Mouse (Mus musculus) lung, postnatal 10 days (tissue): ENCODE data around the gene Haus4.

ENCODE experiments used
- DNase-seq: peaks from one replicate; pipeline ENCODE4 v3.0.0; 2021

The Haus4 gene

DNA sequence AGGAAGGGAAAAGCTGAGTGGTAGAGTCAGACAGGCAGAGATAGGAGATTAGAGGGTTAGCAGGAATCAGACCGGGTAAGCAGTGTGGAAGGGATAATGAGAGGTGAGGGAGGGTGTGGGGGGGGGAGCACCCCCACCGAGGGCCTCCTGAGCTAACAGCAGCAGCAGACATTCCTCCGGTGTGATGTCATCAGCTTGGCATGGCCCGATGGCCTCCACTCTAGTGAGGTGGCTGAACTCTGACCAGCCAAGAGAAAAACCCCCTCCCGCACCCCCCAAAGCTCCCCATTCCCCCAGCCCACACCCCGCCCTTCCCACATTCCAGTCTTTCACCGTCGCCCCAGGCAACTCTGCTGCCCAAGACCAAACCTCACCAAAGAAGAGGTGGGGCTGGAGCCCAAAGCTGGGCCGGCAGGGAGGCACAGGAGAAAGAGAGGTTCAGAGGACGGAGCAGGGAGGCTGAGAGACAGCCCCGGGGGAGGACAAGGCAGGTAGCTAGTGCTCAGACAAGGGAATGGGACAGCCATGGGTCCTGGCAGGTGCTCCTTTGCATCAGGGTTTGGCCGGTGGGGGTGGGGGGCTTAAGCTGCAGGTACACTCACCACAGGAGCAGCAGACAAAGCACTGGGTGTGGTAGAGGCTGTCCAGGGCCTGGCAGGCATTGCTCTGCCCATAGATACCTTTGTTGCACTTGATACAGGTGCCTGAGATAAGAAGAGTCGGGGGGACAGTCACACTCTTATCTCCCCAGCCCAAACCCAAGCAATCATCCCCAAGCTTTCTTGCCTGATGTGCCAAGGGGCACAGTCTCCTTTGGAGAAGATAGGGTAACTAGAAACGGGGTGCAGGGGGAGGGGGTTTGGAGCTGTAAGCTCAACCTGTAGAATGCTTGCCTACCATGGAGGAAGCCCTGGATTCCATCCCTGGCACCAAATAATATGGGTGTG is 18.6 kb upstream of the Haus4 start:
- DNase-seq = peak; percentile 82

DNA sequence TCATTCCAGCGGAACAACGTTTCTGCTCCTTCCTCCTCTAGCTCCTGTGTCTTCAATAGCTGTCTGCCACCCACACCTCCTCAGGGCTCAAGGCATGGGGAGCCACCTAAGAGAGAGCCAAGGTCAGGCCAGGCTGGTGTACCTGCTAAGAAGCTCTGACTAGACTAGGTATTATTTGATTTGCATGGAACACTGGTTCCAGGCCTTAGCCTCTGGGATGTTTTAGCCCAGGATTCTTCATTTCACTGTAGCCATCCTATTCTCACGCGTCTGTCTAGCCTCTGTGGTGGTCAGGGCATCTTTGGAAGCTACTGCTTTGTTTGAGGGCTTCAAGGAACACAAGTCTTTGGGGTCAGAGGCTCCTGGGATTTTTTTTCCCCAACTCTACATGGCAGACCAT is 17.7 kb upstream of the Haus4 start:
- DNase-seq = no peak

DNA sequence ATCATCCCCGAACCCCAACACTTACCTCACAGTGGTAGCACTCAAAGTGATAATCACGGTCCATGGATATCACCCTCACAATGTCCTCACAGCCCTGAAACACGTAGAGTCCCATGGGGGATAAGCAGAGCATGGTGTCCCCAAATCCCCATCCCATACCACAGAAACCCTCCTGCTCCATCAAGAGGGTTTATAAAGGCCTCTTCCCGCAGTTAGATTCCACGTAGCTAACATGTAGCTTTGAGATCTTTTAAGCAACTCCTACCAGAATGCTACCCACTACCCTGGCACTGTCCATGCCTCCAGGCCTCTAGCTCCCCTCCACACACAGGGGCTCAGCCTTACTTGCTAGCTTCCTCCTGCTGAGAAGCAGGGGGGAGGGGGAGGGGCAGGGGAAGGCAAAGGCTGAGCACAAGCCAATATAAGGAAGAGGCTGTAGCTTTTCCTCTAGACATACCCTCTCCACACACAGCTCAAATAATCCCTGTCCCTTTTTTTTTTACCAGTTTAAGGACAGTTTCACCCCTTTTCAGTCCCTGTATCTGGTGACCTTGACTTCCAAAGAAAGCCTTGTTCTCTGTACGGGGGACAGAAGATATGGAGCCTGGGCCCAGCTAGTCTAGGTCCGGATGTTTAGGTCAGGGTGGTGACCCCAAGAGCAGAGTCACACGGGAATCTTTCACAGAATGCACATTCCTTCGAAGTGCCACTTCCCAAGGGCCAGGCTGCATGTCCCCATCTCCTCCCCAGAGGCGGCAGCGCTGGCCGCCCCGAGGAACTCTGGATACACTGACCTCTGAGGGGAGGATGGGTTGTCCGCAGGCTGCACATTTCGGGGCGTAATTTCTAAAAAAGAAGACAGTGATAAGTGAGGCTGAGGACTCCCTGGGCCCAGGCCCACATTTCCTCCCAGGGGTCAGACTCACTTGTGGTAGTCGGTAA is 15.3 kb upstream of the Haus4 start:
- DNase-seq = peak; percentile 48

DNA sequence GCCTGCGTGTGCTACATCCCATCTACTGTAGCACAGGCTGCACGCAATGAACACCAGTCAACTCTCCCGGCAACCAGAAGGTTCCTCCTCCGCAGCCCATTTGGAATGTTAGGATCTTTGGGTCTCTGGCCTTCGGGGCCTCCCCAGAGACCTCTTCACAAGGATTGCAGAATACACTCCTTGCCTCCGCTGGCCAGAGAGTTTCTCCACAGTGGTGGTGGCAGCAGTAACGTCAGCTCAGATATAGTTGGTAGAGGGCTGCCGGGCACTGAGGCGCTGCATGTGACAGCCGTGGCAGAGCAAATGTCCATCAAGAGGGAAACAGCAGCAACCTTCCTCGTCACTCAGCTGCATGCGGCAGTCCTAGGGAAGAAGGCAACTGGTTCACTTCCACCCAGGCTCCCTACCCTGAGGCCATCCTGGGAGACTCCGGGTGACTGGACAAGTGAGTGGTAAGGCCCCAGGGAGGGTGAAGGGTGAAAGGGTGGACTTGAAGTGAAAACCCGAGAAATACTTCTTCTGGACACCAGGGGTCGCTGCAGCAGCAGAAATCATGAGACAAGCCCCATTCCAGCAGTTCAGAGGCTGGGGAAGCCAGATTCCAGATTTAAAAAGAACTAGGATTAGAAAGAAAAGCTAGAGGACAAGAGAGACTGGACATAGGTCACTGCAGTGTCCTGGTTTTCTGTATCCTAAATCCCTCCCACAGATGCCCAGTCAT is 14.4 kb upstream of the Haus4 start:
- peak; percentile 87 for DNase-seq

DNA sequence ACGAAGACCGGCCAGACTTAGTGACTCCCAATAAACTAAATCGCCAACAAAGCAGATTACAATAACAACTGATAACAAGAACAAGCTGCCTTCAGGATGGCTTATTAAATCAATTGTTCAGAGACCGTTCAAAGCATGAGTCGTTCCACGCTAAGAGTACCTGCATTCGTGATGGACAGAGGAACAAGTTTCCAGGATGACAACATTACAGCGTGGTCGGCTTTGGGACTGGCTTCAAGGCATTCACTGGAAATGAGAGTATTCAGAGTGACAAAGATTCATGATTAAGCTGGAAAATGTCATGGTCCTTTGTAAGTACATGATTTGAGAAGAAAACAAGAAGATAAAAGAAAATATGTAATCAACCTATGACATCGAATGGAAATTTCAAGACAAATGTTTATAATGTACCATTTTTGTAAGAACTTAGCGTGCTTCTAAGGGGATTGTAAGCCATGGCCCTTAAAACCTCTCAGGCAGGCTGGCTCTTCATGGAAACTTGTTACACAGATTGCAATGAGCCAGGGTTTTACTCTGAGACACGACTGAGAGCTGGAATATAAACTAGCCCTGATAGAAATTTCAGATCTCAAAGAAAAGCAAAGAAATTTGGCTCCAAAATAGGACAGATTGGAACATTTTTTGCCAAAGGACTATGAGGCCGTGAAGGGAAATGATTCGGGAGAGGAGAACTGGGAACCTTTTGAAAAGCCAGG is 6.3 kb upstream of the Haus4 start:
- no peak for DNase-seq

DNA sequence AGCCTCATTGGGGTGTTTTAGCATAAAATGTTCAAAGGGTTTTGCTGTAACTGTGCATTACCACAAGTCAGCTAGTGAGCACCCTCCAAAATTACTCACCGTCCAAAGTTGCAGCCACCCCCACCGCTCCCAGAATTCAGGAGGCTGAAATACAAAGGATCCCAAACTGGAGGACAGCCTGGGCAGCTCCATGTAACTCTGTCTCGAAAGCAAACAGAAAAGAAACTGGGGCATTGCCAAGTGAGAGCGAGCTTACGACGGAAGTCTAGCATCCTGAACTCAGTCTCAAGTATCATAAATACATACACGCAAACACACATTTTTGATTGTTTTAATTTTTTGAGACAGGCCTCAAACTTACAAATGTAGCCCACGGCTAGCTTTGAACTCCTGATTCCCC is 2.9 kb upstream of the Haus4 start:
- no peak for DNase-seq

DNA sequence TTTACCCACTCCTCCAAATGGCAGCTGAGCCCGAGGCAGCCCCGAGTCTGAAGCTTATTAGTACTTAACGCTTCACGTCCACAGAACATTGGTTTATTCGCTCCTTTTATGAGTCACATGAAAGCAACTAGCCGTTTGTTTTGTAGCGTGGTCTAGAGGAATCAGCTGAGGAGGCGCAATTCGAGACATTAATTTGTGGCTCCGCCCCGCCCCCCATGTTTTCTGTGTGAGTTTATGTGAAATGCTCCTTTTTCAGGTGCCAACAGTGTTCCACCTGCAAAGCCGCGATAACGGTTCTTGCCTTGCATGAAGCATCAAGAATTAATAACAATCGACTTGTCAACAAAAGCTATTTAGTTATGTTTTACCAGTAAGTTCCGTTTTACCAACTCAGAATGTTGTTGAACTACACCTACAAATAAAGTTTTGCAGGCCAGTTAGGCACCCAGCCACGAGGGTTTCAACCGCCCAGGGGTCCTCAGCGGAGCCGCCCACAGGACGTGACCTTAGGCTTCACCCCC is 902 bp downstream of the Haus4 start:
- no peak for DNase-seq

DNA sequence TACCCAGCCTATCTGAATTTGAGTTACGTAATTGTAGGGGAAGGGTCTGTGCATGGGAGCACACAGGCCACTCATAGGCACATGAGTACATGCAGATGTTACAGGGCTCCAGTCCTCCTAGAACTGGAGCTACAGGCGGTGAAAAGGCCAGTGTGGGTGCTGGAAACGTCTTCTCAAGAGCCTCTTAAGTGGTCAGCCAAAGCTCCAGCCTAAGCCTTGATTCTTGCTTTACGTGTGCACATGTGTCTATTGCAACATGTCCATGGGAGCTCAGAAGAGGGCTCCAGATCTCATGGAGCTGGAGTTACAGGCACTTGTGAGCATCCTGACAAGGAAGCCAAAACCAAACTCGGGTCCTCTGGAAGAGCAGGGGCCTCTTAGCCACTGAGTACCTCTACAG is 9.7 kb downstream of the Haus4 start:
- no peak for DNase-seq

DNA sequence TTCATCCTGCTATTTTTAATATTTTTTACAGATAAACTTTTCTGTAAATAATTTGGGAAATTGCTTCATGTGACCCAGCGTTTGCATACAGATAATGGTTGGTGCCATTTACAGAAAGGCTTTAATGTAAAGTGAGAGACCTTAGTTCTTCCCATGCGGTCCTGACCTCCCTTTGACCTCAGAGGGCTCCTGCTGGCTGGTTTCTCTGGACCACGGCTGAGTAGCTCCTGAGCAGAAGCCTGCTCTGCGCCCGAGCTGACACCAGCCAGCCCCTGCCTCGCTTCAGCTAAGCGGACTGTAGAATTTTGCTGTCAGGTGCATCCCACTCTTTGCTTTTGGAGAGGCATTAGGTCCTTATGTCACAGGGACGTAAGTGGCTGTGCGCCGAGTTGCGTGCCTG is 13.6 kb downstream of the Haus4 start:
- no peak for DNase-seq

DNA sequence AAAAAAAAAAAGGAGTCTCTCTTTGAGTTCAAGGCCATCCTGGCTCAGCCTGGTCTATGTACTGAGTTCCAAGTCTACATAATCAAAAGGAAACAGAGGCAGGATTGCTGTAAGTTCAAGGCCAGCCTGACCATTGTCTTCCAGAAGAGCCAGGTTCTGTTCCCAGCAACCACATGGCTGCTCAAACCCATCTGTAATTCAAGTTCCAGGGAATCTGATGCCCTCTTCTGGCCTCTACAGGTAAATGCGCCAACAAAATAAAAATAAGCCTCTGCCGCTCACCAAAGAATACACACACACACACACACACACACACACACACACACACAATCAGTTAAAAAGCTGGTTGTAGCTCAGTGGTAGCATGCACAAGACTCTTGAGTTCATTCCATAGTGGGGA is 15.8 kb downstream of the Haus4 start:
- DNase-seq = no peak

DNA sequence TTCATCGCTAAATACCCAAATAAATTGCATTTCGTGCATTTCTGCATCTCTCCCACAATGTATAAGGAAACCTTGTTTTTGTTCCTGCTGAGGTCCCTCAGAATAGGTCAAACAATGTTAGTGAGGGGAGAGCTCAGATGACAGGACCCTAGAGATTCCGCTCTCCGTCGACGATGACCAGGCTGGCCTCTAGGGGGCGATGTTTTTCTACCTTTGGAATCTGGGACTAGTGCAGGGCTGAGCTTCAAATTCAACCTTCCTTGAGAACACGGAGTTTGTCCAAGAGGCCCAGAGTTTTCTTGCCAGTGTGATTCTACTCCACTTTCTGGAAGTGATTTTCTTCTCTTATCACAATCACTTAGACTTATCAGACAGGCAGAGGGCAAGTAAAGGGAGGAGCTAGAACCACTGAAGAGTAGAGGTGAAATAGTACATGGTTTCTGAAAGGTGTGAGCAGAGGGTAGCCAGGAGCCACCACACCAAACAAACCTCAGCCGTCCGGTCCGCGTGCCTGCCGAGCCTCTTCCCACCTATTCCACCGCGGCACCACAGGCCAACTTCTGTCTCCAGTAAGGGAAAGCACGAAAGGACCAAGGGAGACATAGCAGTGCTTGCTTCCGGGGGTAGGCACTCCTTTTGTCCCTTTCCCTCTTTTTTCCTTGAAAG is 25.8 kb downstream of the Haus4 start:
- peak; percentile 91 for DNase-seq

DNA sequence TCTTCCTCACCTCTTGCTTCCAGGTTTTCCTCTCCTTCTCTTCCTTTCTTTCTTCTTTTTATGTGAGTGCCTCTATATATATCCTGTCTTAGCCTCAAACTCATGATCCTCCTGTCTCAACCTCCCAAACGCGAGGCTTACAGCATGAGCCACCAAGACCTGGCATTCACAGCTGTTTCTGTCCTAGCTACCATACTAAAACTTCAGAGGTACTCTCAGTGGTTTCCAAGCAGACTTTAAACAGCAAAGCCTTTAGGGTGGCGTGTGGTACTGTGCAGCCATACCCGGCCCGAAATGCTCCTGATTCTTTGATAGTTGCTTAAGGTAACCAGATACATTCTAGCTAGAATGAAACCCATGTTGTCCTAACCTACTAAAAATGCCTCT is 26.4 kb downstream of the Haus4 start:
- no peak for DNase-seq

DNA sequence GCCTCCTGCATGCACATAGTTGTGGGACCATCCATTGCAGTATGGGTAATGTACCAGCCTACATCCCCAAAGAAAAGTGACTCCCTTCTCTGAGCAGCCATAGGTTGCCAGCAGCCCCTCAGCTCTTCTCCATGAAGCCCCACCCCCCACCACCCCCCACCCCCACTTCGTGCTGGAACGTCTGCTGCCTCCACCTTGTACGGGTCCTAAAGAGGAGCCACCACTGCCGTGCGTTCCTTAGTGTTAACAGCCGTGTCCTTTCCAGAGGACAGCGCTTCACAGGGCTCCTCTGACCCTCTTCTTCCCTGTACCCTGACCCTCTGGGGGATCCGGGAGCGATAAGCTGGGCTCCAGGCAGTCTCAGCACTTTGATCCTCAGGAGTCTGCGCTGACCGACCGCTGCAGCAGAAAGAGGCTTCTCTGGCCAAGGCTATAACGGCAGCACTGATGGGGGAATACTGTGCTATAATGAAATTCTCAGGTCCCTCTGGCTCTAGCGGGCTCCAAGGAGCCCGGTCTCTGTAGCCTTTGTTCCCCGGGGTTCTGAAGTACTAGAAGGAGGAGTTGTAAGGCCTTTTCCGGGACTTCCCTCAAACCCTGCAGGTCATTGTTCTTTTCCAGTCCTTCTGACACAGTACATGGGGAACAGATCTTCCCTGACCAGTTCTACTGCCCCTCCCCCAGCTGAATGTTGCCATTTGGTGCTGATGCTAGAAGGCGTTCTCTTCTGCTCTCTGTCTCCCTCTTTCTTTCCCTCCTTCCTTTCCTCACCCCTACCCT is 27.0 kb downstream of the Haus4 start:
- peak; percentile 52 for DNase-seq

DNA sequence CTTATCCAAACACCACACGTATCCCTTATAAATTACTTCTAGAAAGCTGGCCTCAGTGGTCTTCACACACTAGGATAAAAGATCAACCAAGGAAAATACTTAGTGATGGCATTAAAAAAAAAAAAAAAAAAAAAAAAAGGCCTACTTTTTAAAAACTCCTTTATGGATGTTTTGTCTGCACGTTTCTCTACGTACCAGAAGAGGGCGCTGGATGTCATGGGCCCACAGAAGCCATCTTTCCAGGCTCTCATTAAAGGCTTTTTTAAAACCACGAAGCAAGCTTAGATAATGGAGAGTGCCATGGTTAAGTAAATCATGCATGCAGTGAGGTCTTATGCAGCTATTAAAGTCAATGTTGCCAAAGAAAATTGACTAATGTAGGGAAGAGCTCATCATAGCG is 30.8 kb downstream of the Haus4 start:
- no peak for DNase-seq

DNA sequence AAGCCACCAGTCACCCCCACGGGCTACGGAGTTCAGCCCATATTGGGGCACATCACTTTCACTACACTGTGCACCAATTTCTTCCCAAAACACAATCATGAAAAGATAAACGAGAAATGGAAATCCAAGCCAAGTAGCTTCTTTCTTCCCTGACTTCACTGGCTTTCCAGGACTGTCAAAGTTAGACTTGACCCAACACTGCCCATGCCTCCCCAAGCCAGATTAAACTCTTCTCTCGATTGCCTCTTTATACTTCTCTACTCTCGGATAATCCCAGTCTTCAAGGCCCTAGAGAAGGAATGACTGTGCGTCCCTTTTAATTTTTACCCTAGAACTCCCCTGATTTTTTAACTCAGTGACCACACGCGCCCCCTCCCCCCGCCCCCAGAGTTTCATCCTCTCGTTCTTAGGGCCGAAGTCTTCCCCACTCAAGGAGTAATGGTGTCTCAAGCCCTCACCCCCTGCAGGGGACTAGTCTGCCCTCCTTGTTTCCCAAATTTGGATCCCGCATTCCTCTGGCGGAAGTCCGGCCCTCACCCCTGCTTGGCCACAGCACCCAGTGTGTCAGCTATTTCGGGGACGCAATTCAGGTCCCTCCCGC is 37.6 kb downstream of the Haus4 start:
- no peak for DNase-seq

DNA sequence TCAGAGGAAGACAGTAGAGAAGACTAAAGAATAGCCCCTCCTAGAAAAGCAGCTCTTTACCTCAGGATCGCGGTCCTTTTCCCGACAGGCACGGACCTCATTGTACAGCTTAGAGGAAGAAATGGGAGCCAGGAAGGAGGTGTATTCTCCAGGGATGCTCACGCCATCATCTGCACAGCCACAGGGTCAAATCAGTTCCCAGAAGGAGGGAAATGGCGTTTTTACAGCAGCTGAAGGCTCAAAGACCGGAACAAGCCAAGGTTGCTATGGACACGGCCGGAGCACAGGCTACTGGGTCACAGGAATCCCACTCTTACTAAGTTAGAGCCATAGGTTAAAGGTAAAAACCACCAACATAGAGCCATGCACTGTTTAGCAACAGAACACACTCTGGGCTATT is 44.6 kb downstream of the Haus4 start:
- no peak for DNase-seq

DNA sequence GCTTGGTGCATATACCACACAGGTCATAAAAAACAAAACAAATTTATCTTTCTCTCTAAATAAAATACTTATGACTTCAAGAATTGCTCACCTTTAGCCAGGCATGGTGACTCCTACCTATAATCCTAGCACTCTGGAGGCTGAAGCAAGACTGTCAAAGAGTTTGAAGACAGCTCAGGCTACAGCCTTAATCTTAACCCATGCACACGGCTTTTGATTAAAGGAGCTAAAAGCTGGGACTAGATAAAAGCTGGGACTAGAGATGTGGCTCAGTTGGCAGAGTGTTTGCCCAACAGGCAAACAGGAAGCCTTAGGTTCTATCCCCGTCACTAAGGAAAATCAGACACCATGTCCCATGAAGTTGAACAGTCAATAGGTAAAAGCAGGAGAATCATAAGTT is 51.3 kb downstream of the Haus4 start:
- no peak for DNase-seq

DNA sequence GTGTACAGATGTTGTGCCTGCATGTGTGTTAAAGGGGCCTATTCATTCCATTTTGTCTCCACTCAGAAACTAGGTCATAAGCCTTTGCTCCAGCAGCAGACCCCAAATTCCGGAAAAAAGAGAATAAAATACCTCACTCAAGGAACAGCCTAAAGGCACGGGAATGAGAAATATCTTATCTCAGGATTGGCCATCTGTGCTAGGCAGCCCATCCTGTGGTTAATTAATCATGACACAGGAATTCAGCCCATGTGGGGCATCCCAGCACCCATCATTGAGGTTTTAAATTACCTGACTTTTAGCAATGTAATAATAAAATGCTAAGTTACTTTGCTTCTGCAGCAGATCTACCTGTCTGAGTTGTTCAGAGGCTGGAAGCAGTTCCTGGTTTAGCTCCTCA is 53.1 kb downstream of the Haus4 start:
- DNase-seq = no peak

DNA sequence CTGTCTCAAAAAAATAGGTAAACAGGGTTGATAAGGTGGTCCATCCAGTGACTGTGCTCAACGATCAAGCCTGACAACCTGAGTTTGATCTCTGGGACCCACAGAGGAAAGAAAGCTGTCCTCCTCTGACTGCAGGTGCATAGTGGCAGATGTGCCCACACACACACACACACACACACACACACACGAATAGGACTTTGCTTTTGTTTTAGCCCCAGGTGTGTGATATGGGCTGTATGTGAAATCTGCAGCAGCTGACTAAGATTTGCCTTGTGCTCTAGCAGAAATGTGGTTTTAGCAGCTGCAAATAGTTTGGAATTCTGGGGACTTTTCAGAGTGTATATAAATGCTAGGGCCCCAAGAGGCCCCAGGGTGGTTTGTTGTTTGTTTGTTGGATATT is 55.1 kb downstream of the Haus4 start:
- no peak for DNase-seq

DNA sequence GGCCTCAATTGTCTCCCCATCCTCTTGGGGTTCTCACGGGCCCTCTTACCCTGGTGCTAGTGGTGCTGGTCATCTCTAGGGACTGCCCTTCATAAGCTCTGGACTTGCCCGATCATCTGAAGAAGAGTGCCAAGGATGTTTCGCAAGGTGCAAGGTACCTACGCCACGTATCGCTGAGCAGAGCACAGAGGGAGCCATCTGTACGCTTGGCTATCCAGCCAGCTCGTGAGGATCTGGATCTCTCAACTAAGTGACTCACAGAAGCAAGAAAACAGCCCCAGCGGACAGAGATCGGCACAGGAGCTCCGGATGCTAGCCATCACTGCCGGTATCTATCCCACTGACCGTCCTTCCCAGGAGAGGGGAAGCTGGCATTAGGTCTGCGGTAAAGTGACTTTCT is 57.7 kb downstream of the Haus4 start:
- no peak for DNase-seq
